Mouse (Mus musculus) B cell, adult 2 months (primary cell): Measurements from ENCODE around the gene Heyl.
"Not testable (repeated sequence)": the region's sequence is repeated elsewhere in the genome, so short reads cannot be mapped to it uniquely, and the experiment has no call there.

ENCODE experiments used
- DNase-seq, 2 experiments: peaks; one replicate each; pipeline ENCODE4 v3.0.0; 2022

Gene Heyl

DNA sequence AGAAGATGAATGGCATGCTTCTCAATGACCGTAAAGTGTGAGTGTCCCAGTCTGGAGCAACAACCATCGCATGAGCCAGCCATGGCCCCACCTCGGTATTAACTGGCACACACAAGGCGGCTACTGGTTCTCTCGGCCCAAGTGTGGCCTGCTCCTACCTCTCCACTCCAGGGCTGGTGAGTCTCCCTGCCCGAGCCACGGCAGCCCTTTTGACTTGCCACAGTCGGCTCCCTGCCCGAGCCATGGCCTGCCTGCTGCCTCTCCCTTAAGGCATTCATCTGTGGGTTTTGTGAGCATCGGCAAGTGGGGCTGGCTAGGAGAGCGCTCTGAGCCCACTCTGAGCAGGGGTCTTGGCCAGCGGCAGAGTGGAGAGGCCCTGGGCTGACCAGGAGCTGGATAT lies 55.7 kb downstream of the Heyl start:
- DNase-seq: no peak

GRCm38 (mm10) chr4:123292390-123292789 lies 59.0 kb downstream of the Heyl start:
- DNase-seq: no peak

GRCm38 (mm10) chr4:123292989-123293388 lies 59.6 kb downstream of the Heyl start:
- no peak for DNase-seq

DNA sequence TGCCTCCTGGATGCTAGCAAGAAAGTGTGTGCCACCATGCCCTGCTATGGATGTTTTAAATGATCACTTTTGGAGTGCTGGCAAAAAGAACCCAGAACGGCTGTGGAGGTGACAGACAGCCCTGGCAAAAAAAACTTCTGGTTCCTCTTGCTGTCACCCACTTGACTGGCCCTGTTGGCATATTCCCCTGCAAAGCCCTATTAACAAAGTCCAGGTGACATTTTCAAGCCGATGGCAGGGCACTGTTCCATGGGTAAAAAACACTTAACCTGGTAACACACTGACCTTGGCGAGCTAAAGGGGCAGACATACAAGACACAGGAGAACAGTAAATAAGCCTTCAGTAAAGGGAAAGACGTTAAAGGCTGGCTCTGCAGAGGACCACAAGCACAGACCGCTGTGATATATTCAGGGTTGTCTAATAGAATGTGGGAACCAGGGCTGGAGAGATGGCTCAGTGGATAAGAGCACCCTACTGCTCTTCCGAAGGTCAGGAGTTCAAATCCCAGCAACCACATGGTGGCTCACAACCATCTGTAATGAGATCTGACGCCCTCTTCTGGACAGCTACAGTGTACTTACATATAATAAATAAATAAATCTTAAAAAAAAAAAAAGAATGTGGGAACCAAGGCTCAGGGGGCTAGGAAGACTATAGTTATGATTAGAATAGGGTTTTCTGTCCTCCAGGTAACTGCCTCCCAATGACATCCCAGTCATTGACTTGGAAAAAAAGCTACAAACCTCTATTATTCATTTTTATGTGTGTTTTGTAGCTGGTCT lies 60.5 kb downstream of the Heyl start:
- DNase-seq: no peak

DNA sequence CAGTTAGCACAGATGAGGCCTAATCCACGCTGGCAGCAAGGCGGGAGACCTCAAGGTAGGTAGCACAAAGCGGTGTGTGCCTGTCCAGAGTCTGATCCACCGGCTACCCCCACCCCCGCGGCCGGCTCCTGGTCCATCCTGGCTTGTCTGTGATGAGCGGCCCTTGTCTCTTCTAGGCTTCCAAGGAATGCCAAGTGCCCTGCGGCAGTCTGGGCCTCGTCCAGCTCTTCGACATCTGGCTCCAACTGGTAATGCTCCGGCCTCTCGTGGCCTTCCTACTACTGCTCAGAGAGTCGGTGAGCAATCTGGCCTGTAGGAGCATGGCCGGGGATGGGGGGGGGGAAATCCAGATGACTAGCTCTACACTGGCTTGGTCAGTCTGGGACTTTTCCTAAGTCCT lies 61.7 kb downstream of the Heyl start:
- DNase-seq: not testable (repeated sequence)

DNA sequence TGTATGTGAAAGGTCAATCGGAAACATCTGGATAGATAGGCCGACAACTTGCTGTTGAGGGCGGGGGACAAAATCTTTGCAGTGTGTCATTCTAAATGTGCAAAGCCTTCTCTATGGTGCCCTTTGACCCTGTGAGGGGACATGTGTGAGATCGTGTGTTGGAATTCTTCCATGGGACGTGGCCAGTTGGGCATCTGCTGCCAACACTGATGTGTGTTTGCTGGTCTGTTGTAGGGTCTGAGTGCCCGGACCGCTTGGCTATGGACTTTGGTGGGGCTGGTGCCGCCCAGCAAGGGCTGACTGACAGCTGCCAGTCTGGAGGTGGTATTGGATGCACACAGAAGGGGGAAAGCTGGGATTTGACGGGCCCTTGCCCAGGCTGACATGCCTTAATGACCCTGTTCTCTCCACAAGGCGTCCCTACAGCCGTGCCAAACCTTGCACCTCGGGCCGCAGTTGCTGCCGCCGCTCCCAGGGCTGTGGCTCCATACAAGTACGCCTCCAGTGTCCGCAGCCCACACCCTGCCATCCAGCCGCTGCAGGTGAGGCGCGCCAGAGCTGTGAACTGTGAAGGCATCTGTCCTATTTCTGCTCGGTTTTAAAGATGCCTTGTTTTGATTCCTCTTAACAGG lies 62.3 kb downstream of the Heyl start:
- no peak for DNase-seq

DNA sequence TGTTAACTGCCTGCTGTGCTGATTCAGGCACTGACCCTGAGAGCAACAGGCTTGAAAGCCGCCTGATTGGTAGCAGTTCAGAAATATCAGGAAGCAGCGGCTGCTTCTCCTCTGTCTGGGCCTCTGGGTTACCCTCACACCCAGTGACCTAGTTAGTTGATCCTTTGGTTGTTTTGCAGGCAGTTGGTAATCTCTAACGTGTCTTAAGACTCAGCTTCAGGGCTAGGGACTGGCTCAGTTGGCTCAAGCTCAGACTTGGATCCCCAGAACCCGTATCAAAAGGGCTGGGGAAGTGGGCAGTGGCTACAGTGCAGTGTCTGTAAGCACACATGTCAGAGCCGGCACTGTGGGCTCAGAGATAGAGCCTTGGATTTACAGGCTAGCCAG lies 62.8 kb downstream of the Heyl start:
- DNase-seq: no peak

DNA sequence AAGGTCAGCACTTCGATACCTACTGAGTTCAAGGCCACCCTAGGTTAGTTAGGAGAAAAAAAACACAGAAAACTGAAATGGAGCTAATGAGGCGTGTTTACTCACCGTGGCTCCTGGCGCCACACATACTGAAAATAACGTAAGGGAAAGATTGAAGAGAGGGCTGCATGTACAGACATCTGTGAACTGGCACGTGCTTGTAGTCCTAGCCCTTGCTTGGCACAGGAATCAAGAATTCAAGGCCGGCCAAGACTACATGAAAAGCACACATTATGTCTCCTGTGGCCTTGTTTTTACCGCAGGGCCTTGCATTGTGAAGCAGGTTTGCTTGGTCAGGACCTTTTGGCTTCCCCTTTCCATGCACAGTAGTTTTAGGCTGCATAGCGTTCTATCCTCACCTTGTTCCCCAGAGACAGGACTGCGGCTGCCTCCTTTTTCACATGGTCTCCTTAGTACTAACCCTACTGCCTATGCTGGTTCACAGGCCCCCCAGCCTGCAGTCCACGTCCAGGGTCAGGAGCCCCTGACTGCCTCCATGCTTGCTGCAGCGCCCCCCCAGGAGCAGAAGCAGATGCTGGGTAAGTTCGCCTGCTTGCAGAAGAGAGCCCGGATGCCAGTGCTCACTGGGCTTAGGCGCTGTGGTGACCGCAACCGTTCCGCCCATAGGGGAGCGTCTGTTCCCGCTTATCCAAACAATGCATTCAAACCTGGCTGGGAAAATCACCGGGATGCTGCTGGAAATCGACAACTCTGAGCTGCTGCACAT lies 64.0 kb downstream of the Heyl start:
- no peak for DNase-seq

DNA sequence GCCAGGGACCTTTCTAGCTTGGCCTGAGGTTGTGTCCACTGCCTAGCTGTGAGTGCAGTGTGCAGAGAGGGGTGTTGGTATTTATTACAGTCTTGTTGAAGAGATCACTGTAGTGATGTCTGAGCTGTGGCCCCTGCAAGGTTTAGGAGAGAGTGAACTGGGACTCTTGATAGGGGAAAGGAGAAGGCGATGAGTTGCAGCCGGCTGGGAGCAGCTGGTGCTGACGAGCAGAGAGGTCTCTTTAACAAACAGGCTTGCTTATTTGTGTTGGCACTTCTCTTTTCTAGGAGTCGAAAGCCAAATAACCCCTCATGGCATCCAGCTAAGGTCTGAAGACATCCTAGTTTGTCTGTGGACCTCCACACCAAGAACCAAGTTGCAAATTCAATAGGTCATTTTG lies 64.9 kb downstream of the Heyl start:
- DNase-seq: no peak

DNA sequence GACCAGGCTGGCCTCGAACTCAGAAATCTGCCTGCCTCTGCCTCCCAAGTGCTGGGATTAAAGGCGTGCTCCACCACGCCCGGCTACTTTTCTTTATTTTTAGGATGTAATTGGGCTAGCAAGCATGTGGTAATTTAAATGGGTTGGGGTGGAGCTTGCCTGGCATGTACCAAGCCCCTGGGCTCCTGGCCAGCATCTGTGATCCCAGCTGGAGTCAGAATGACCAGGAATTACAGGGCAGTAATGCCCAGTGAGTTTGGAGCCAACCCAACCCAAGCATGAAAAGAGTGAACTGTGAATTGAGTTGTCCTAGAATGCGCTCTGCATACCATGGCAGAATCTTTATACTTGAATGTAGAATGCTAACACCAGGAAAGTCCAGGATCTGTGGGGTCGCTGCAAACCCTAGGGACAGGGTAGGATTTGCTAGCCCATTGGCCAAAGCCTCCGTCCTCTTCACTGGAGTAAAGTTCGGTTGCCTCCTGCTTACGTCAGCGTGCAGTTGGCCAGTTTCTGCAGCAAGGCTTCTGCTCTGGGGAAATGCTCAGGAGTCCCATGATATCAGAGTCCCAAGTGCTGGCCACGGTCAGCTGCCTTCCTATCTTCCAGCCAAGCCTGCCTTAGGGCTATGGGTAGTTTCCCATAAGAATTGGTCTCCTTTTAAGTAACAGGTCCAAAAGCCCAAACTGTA lies 65.8 kb downstream of the Heyl start:
- DNase-seq: no peak
